In genomic region chr5:65116789-65117188, GRCm38 (mm10) we compare ENCODE assay signal across 26 mouse cellular contexts. TPM values are rescaled to one million over a fixed set of nuclear protein-coding genes. Genes with fewer than 3 reads are reported as not detected.
DNase-seq lines count a peak whose midpoint lies in the region; ATAC-seq and TF ChIP-seq lines count a peak whose summit lies in the region.
"Had no signal": no experiment of that assay in that cellular context is flagged by ENCODE, and none has a peak within 500 bp of the region (broad histone marks: within the 10 kb centered on the region; RNA-seq: fewer than 3 reads in every experiment).

No protein-coding gene starts in this region.

- peak overlapping the region; percentile 41; the same call in 1 of the 2 replicates for H3K27ac ChIP-seq in liver, postnatal 0 days (ENCODE audit: low read depth)
- no peak overlapping the region for H3K27ac ChIP-seq in liver, embryonic 11.5 days (ENCODE audit: low read depth, low read length)
- H3K27ac ChIP-seq in macrophage, result peak overlapping the region; percentile 28; the same call in 1 of the 2 replicates
- H3K27ac ChIP-seq: gastrocnemius, adult 2 months; heart, adult 2 months; heart, embryonic 10.5 days; heart, embryonic 13.5 days; hindbrain, embryonic 12.5 days; hindbrain, embryonic 15.5 days had no signal

- H3K9me3 ChIP-seq in liver, postnatal 0 days (ENCODE audit: low read length), result no peaks in the 10 kb centered on the region
- H3K9me3 ChIP-seq in liver, embryonic 11.5 days (ENCODE audit: control insufficient read depth, low read length), result no peaks in the 10 kb centered on the region
- H3K9me3 ChIP-seq: heart, embryonic 10.5 days; heart, embryonic 13.5 days; hindbrain, embryonic 12.5 days; hindbrain, embryonic 15.5 days had no signal

- ATAC-seq in liver, postnatal 0 days, result no peak
- no peak for ATAC-seq in liver, embryonic 11.5 days (replicated peaks; ENCODE audit: low FRiP score)
- ATAC-seq: CD4-positive, CD25-positive, alpha-beta regulatory T cell, adult 4 months; forebrain, embryonic 14.5 days; forebrain, postnatal 0 days had no signal

- peaks cover 6% of the 10 kb centered on the region for H3K4me1 ChIP-seq in liver, postnatal 0 days (ENCODE audit: insufficient read depth)
- peaks cover 11% of the 10 kb centered on the region for H3K4me1 ChIP-seq in liver, embryonic 11.5 days (replicated peaks; ENCODE audit: control insufficient read depth, insufficient read depth, low read length)
- H3K4me1 ChIP-seq: hindbrain, embryonic 12.5 days; hindbrain, embryonic 15.5 days had no signal

- H3K79me2 ChIP-seq in macrophage (ENCODE audit: inconsistent target), result peaks cover 77% of the 10 kb centered on the region

- TF ChIP-seq CTCF in liver, postnatal 0 days (IDR thresholded peaks at IDR 0.05; ENCODE audit: low read depth), result no peak

- DNase-seq in liver, postnatal 0 days, result no peak
- DNase-seq in liver, embryonic 11.5 days (ENCODE audit: low spot score), result no peak
- peak; percentile 26 for DNase-seq in splenic B cell, adult 2 months (ENCODE audit: low read depth, low spot score)
- DNase-seq in right cerebral cortex, postnatal 4 days, result no peak
- no peak for DNase-seq in kidney, adult 9 months
- DNase-seq: adrenal gland, adult 2 months; adrenal gland, postnatal 14 days; cerebellum, adult 18-20 months; cerebellum, adult 9-10 months; cerebellum, postnatal 14 days; forebrain, postnatal 0 days; gastrocnemius, adult 2 months; gastrocnemius, postnatal 14 days; heart, adult 2 months; heart, postnatal 14 days; heart, postnatal 4 days had no signal

- H3K4me2 ChIP-seq in liver, postnatal 0 days (ENCODE audit: low read depth, low read length), result no peak overlapping the region
- no peak overlapping the region for H3K4me2 ChIP-seq in liver, embryonic 11.5 days
- H3K4me2 ChIP-seq: heart, embryonic 13.5 days; hindbrain, embryonic 12.5 days; hindbrain, embryonic 15.5 days had no signal

- H3K9ac ChIP-seq in liver, postnatal 0 days (replicated peaks), result no peak overlapping the region
- H3K9ac ChIP-seq in liver, embryonic 11.5 days (ENCODE audit: low read depth, low read length), result no peak overlapping the region
- H3K9ac ChIP-seq: forebrain, postnatal 0 days; heart, embryonic 13.5 days; hindbrain, embryonic 12.5 days; hindbrain, embryonic 15.5 days had no signal

- 69% methylated on average over 2 of the region's 2 CpGs for WGBS in liver, postnatal 0 days (ENCODE audit: insufficient replicate concordance)
- 93% methylated on average over 2 of the region's 2 CpGs for WGBS in liver, embryonic 11.5 days
- WGBS in macrophage (ENCODE audit: missing documents), result 28% methylated on average over 2 of the region's 2 CpGs

- H3K4me3 ChIP-seq in liver, postnatal 0 days (ENCODE audit: low read depth, low read length), result no peak overlapping the region
- no peak overlapping the region for H3K4me3 ChIP-seq in liver, embryonic 11.5 days (ENCODE audit: low read depth, low read length)
- H3K4me3 ChIP-seq in macrophage (ENCODE audit: inconsistent target), result no peak overlapping the region
- H3K4me3 ChIP-seq: gastrocnemius, adult 2 months; heart, adult 2 months; heart, embryonic 10.5 days; heart, embryonic 13.5 days; hindbrain, embryonic 12.5 days; hindbrain, embryonic 15.5 days had no signal

- TF ChIP-seq EP300 in liver, postnatal 0 days (IDR thresholded peaks at IDR 0.05; ENCODE audit: low read depth), result no peak

- H3K36me3 ChIP-seq in liver, postnatal 0 days (replicated peaks; ENCODE audit: insufficient read depth, low read length), result no peaks in the 10 kb centered on the region
- peaks cover 5% of the 10 kb centered on the region; the same call in 1 of the 2 replicates for H3K36me3 ChIP-seq in liver, embryonic 11.5 days (ENCODE audit: control insufficient read depth, insufficient read depth, low read length)
- no peaks in the 10 kb centered on the region for H3K36me3 ChIP-seq in macrophage (ENCODE audit: inconsistent target)
- peaks cover 2% of the 10 kb centered on the region; the same call in 1 of the 2 replicates for H3K36me3 ChIP-seq in splenic B cell, adult 2 months (ENCODE audit: control insufficient read depth, insufficient read depth, low read length, poor library complexity, severe bottlenecking)
- H3K36me3 ChIP-seq: hindbrain, embryonic 15.5 days had no signal

- H3K27me3 ChIP-seq in liver, postnatal 0 days (ENCODE audit: insufficient read depth, low read length), result no peaks in the 10 kb centered on the region
- H3K27me3 ChIP-seq in liver, embryonic 11.5 days (replicated peaks; ENCODE audit: control insufficient read depth, insufficient read depth, low read length), result no peaks in the 10 kb centered on the region
- H3K27me3 ChIP-seq in splenic B cell, adult 2 months (ENCODE audit: control insufficient read depth, insufficient read depth, low read length, poor library complexity, severe bottlenecking), result no peaks in the 10 kb centered on the region
- H3K27me3 ChIP-seq: heart, embryonic 13.5 days; hindbrain, embryonic 12.5 days; hindbrain, embryonic 15.5 days had no signal

RNA-seq across cellular contexts. Expression of gene Klhl5, which starts 9.4 kb away (rescaled TPM):
- 5.2 and 5.6 TPM in 2 replicates for polyA plus RNA-seq in liver, postnatal 0 days (2015; fragmentation: Nextera tagmentation; extraction: Ambion mirVana)
- 10.0 and 10.7 TPM in 2 replicates for polyA plus RNA-seq in liver, embryonic 11.5 days (2014; fragmentation: Nextera tagmentation; extraction: Ambion mirVana)
- 10 to 100 TPM; 14.5 to 76.4 (median 50.6) TPM for total RNA-seq in macrophage (2018; cell fraction: chromatin; rRNA removed)
- total RNA-seq in macrophage (2018; cell fraction: cytosol; rRNA removed), result 10 to 100 TPM; 31.2 to 51.8 (median 43.9) TPM
- 10 to 100 TPM; 25.5 to 93.7 (median 52.4) TPM for total RNA-seq in macrophage (2018; cell fraction: nucleus; rRNA removed)
- polyA plus RNA-seq in macrophage (2018), result 40.6 to 51.7 TPM (median 46.4 TPM) in 3 replicates

RNA-seq across cellular contexts. Expression of gene Tmem156, which starts 24.9 kb away (rescaled TPM):
- polyA plus RNA-seq in liver, postnatal 0 days (2015; fragmentation: Nextera tagmentation; extraction: Ambion mirVana), result 0.67 and 1.2 TPM in 2 replicates
- polyA plus RNA-seq in liver, embryonic 11.5 days (2014; fragmentation: Nextera tagmentation; extraction: Ambion mirVana), result 0.42 and 0.55 TPM in 2 replicates
- 10 to 100 TPM in 10 of 26 experiments, 1 to 10 TPM in 11, under 1 TPM in 3, not detected in 2; 0.78 to 15.8 (median 7.0) TPM for total RNA-seq in macrophage (2018; cell fraction: chromatin; rRNA removed)
- total RNA-seq in macrophage (2018; cell fraction: cytosol; rRNA removed), result 1 to 10 TPM; 1.7 to 6.5 (median 4.8) TPM
- 10 to 100 TPM in 11 of 26 experiments, 1 to 10 TPM in 15; 1.8 to 18.2 (median 8.0) TPM for total RNA-seq in macrophage (2018; cell fraction: nucleus; rRNA removed)
- 2.7 to 3.9 TPM (median 3.8 TPM) in 3 replicates for polyA plus RNA-seq in macrophage (2018)
- total RNA-seq: gastrocnemius, adult 2 months; gastrocnemius, postnatal 14 days had no signal
- polyA plus RNA-seq: adrenal gland, adult 2 months; C2C12; embryonic facial prominence, embryonic 11.5 days; forebrain, embryonic 11.5 days; heart, adult 2 months; heart, embryonic 13.5 days; hindbrain, embryonic 12.5 days; hindbrain, embryonic 15.5 days had no signal
